Mouse (Mus musculus): ENCODE data around the gene Tspan10.
"Not testable (repeated sequence)": the region's sequence is repeated elsewhere in the genome, so short reads cannot be mapped to it uniquely, and the experiment has no call there.

Gene Tspan10
- long read RNA-seq, experiment 1, result 0 reads
- long read RNA-seq, experiment 2, result 0 reads

DNA sequence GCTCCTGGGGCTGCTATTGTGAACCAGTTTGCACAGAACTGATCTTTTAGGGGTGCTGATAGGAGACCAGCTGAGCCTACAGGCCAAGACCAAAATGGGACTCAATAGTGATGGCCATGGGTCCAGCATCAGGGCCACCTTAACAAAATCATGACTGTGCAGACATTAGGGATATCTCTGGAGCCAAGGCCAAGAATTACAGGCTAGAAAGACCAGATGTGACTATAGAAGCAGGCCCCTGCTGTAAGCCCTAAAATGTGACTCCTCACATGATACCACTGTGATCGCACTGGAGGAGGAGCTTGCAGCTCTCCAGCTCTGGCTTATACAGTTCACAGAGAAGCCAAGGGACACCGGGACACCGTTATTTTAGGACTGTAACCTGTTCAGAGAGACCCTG is at the start of gene Tspan10:
Gene Tspan10 (plus strand): TSS at position 301 of the 400 bp plus-strand sequence.
- intact Hi-C loops (cut with DNase I), result no loop called here

DNA sequence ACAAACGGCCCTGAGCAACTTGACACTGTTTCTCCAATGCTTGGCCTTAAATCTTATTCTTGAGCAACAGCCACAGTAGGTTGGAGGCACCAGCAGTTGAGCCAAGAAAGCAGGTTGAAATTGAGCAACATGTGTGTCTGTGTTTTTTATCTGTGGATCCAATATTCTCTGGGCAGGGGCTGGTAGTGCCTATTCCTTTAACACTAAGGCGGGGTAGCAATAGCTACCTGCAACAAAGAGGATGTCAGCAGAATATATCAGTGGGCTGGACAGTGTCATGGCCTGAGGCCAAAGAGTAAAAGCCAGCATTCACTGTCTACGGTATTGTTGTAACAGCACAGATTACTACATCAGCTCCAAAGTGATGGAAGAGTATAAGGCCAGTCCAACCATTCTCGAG is 46.8 kb upstream of the Tspan10 start:
- intact Hi-C loops (cut with DNase I), result no loop called here

DNA sequence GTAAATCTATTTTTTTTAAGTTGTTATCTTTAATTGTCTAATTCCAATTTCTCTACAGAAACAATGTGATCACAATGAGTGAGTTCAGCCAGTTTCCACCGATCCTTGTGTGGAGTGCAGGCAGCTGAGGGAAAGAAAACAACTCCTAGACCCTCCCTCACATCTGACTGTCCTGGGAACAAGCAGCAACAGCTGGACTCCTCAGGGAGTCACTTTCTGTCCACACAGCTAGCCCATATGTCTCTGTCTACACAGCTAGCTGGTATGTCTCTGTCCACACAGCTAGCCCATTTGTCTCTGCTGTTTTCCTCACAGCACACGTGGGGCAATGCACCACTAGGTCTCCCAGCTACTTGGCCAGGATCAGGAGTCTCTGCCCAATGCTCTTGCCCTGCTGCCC is 44.8 kb upstream of the Tspan10 start:
- intact Hi-C loops (cut with DNase I), result no loop called here

DNA sequence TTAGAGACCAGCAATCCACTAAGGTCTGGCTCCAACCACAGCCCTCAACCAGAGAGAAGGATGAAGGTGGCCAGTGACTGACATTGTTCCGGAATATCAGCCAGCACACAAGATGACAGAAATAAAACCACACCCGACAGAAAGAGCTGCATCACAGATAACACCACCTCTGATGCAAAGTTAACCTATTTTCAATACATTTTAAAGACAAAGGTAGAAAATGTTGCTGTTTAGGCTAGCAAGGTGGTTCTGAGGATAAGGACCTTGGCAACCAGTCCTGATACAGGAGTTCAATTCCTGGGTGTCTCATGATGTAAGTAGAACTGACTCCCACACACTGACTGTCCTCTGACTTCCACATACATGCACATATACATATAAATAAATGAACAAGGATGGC is 43.1 kb upstream of the Tspan10 start:
- intact Hi-C loops (cut with DNase I), result no loop called here

DNA sequence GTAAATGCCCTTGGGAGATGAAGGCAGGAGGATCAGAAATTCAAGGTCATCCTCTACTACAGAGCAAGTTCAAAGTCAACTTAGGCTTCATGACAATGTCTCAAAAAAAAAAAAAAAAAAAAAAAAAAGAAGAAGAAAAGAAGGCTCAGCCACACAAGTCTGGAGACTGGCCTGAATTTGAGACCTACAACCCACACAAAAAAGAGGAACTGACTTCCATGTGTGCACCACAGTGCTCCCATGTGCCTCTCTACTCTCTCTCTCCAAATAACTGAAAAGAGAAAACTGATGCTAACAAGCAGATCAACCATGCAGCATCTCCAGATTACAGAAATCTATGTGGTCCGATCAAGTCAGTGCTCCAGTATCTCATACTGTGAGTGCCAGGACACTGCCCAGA is 37.6 kb upstream of the Tspan10 start:
- intact Hi-C loops (cut with DNase I), result no loop called here

DNA sequence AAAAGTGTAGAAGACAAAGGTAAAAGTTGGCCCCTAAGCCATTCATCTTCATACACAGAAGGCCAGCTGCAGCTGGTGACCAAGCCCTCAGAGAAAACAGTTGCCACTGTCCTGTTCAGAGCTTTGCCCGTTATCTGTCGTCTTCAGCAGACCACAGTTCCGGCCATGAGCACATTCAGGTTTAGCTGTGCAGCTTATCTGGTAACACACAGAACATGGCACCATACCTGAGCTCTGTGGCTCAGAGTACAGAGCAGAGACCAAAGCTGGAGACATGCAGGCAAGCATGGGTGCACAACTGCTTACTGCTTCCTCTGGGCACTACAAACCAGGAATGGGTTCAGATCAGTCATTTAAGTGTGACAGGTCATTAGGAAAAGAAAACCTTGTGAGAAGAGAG is 36.6 kb upstream of the Tspan10 start:
- intact Hi-C loops (cut with DNase I), result no loop called here

DNA sequence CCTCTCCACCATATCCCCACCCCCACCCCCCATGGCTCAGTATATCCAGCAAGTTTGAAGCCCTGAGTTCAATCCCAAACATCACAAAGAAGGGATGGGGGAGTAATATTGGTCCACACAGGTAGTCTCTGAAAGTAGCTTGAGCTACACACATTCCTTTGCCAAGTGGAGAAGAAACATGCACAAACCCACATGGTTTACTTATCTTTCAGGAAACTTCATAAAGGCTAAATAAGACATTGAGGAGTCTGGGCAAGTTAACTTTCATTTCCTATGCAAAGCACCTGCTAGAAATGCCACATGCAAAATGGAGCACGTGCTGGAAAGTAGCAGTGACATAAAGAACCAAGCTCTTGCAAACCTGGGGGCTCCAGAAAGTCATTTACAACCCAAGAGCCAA is 36.0 kb upstream of the Tspan10 start:
- intact Hi-C loops (cut with DNase I), result no loop called here

DNA sequence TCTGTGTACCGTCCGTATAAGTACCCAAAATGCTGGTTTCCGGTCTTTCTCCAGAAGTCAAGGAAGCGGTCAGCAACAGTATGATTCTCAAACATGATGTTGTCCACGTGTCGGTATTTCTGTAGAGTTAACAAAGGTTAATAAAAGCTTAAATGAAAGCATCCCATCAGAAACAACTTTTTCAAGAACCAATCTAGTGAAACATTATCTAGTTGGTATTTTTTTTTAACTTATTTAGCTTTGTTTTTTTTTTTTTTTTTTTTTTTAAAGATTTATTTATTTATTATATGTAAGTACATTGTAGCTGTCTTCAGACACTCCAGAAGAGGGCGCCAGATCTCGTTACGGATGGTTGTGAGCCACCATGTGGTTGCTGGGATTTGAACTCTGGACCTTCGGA is 28.8 kb upstream of the Tspan10 start:
- intact Hi-C loops (cut with DNase I), result not testable (repeated sequence)

DNA sequence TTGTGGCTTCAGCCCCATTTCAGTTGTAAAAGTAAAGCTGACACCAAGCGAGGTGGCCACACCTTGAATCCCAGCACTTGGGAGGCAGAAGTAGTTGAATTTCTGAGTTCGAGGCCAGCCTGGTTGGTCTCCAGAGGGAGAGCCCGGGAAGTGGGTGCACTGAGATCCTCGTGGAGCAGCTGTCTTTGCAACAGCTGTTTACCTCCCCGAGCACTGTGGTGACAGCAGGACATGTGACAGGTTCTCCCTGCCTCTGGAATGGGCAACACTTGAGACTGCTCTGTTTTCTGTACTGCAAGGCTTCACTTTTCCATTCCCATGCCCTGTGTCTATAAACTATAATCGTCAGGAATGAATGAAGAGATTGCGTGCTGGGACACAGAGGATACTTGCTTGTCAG is 24.6 kb upstream of the Tspan10 start:
- intact Hi-C loops (cut with DNase I), result no loop called here

DNA sequence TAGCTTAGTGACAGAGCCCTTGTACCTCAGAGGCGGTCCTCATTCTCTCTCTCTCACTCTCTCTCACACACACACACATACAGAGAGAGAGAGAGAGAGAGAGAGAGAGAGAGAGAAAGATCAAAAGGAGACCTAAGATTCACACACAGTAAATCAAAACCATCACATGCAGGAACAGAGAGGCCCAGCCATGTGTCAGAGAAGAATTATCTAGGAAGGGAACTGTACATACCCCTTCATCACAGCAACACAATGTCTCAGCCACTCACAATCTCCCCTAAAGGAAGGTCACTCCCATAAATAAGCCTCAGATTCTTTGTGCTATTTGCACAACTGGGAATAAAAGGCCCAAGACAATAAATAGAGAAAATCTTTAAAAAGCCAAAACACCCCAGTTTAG is 23.9 kb upstream of the Tspan10 start:
- intact Hi-C loops (cut with DNase I), result no loop called here

DNA sequence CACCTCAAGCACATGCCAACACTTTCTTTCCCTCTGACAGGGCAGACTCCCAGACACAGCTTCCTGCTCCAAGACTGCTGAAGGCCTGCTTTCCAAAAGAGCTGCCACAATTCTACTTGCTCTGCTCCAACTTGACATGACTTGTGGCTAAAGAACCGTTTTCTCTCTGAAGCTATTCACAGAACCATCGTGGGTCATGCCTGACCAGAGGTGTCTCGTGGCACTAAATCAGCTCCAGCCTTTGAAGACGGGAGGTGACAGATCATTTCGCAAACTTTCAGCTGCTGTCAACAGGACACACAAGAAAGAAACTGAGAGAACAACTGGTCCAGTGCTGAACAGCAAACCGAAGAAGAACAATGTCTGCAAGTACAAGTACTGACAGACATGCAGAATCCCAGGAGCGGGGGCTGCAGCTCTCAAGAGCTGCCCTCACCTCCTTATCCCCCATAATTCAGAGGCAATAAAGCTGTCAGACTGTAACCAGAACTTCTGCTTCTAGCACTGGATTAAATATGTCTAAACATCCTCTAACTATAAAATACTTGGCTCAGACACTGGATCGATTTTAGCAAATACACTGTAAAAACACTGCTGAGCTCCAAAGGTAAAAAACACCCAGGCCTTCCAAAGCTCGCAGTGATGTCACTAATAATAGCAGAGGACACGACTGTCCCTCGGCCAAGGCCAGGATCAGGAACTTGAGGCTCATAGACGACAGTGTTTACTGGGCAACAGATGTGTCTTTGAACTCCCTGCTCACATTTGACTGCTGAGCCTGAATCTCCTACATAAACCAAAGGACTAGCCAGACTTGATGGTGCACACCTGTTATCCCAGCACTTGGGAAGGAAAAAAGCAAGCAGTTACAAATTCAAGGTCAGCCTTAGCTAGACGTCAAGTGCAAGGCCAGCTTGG is 19.5 kb upstream of the Tspan10 start:
- intact Hi-C loops (cut with DNase I), result no loop called here

DNA sequence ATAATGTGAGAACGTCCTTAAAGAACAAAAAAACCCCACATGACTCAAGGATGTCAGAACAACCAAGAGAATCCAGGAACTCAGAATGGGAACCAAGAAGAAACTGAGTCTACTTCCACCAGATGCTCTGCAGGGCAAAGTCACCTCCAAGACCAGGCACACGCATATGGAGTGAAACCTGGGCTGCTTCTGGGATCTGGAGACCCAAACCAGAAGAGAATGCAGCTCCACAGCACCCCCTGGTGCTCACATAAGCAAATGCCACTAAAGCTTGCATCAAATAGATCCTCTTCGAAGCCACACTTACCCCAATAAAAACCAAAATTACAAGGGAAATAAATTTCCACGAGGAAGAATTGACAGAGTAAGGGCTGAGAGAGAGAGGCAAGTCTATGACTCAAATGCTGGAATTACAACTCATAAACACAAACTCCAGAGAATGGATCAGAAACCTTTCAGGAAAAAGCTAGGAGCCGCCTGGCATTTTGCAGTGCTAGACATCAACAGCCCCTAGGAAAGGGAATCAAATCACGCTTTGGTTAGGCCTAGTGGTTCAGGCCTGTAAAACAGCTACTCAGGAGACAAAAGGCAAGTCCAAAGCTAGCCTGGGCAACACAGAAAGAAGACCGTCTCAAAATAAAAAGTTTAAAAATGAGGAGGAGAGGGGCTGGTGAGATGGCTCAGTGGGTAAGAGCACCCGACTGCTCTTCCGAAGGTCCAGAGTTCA is 18.7 kb upstream of the Tspan10 start:
- intact Hi-C loops (cut with DNase I), result no loop called here

DNA sequence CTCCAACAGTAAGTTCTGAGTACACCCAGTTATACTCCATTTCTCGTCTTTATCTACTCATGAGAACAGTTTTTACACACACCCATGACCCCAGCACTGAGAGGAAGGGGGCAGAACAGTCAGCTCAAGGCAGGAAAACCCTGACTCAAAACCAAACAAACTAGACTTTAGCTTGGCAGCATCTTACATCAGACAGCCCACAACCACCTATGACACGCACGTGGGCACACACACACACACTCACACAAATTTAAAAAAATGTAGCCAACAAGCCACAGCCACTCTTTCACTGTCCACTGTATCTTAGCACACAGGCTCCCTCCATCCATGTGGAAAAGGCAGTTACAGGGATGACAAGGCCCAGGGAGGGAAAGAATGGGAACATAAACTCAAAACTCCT is 15.7 kb upstream of the Tspan10 start:
- intact Hi-C loops (cut with DNase I), result loop anchor here (5.0 kb wide), 1 partner anchor 44 kb away; no protein-coding TSS in a partner anchor

DNA sequence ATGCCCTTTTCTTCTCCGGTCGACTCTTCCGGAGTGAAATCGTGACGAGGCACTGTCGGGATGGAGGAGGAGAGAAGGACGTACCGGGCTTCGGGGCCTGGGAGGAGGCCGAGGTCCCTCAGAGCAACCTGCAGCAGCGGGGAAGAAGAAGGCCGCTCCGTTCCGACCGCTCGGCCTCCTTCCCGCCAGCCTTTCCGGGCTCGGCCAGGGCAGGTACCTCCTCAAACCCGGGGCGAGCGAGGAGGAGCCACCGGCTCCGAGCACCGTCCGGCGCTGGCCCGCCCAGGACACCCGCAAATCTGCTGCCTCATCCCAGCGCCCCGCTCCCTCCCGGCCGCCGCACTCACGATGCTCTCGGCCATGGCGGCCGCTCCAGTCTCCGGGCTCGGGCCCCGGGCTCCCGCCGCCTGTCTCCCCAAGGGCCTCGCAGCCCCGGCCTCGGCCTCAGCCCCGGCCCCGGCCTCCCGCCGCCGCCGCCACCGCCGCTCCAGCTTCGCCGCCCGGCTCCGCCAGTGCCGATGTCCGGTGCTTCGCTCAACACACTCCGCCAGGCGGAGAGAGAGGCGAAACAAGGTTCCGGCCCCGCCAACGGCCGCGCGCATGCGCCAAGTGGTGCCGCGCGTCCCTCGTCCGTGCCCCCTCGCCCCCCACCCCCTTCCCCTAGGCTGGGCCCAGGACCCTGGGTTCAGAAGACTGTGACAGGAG is 5.1 kb upstream of the Tspan10 start, which contains the start of gene Nploc4:
Gene Nploc4 (minus strand): TSS at position 557 of the 705 bp plus-strand sequence.
- intact Hi-C loops (cut with DNase I), result no loop called here

DNA sequence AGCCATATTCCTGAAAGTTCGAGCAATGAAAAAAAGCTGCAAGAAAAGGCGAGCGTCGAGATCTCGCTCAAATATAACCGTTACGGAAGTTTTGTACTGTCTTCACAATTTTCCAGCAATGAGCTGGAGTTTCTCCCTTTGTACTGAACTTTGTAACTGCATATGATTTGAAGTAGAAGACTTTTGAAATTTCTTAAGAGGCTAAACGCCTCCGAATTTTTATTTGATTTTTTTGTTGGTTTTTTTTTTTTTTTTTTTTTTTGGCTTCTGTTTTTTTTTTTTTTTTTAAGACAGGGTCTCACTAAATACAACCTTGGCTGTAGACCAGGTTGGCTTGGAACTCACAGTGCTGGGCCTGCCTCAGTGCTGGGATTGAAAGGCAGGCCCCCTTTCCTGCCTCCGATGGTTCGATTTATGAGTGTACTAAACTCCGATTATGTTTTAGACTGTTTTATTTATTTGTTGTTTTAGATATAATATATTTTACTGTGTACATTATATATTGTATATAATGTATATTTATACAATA is 4.5 kb upstream of the Tspan10 start:
- intact Hi-C loops (cut with DNase I), result no loop called here

DNA sequence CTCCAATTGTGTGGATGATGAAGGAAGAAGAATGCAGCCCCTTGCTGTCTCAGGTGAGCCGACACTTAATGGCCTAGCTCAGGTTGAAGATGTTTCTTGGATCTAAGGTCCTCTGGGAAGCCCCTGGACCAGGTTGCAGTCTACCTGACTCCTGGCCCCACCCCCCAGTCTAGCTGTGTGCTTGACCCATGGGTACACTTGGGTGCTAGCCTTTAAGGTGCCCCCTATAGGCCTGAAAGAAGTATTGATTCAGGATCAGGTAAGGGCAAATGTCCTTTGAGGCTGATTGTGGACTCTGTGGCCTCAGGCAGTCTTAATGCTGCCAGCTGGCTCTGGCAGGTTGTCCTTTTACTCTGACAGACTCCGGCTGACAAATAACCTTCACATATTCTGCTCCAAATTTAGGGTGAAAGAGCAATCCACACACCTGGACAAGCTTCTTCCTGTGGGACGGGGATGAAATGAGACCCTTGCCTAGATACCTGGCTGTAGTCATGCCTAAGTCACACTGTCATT is 379 bp downstream of the Tspan10 start:
- intact Hi-C loops (cut with DNase I), result no loop called here

DNA sequence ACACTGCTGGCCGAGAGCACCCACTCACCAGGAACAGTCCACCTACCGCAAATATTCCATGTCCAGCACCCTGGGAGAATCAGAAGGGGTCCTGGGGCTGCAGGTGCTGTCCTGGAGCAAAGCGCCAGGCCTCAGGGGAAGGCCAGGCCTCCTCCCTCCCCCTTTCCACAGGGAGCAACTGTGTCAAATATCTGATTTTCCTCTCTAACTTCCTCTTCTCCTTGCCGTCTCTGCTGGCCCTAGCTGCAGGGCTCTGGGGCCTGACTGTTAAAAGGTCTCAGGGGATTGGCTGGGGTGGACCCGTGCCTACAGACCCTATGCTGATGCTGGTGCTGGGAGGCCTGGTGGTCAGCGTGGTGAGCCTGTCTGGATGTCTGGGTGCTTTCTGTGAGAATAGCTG is 1.7 kb downstream of the Tspan10 start:
- intact Hi-C loops (cut with DNase I), result no loop called here

DNA sequence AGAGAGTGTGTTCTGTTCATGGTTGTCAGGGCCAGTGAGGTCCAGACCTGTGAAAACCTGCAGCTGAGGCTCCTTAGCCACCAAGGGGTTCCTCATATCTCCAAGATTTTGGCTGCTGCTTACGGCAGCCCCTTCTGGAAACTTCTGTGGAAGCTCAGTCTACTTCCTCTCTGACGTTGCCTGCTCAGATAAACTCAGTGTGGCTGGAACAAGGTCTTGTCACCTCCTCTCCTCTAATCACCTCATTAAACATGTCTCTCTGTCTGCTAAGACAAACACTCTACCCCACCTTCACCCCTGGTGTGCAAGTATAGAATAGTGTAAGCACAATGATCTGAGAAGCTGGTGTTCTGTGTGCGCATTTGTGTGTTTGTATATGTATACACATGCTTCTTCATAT is 3.0 kb downstream of the Tspan10 start:
- intact Hi-C loops (cut with DNase I), result no loop called here

DNA sequence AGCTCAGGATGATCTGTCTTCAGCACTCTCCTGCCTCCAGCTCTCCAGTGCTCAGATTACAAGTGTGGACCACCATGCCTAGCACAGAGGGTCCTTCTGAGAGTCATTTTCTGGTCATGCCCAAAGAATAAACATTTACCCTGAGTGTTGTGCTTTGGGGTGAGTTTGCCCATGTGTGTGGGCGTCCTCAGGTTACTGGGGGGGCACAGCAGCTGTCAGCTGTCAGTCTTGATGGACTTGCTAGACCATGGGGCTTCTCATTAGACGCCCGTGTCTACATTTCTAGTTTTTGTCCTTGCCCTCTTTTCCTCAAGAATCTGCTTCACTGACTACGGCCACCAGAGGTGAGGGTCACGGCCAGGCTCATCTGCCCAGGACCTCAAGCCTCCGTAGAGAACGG is 4.7 kb downstream of the Tspan10 start:
- intact Hi-C loops (cut with DNase I), result no loop called here

DNA sequence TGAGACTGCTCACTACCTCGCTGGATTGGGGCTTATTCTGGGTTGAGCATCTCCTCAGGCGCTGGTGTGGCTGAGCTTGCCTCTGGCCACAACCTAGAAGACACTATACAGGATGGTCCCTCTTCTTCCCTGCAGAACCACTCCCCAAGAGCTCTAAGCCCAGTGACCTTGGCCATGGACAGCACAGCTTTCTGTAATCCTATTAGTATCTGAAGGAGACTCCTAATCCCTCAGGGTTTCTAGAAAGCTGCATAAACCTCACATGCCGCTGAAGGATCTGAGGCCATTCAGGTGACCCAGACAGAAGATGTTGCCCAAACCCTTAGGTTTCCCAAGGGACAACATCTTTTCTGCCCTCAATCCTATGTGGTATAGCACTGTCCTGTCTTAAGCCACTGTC is 9.8 kb downstream of the Tspan10 start:
- intact Hi-C loops (cut with DNase I), result no loop called here

DNA sequence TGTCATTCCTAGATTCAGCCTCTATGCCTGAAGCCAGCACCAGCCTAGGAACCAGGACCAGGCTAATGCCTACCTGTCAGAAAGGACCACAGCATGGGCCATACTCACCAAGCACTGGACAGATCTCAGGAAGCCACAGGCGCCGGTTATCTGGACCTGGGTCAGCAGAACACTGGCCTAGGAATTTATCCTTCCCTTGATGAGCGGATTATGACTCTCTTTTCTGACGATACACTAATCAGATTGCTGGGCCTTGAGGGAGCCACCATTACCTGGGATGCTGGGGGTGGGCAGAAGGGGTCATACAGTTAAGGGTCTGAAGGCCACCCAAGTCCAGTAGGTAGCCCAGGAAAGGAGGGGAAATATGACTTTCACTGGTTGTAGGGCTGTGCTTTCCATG is 10.9 kb downstream of the Tspan10 start, which contains the start of gene Pde6g:
Gene Pde6g (minus strand): TSS at position 195 of the 400 bp plus-strand sequence.
- intact Hi-C loops (cut with DNase I), result no loop called here
